Mouse (Mus musculus) heart, adult 2 months (tissue): ENCODE data around the gene Ears2. TPM values are rescaled to one million over a fixed set of nuclear protein-coding genes. Genes with fewer than 3 reads are reported as not detected.

ENCODE experiments used
- DNase-seq, 2 experiments: peaks; one replicate each; pipeline ENCODE4 v3.0.0; 2021
- H3K27ac ChIP-seq: fragments of 200-600 bp; 2 replicates; pipeline ENCODE4 v1.8.1; 2022
- H3K27me3 ChIP-seq: fragments of 200-500 bp; 2 replicates; pipeline ENCODE4 v1.6.1; 2012; ENCODE audit warnings: mild to moderate bottlenecking, low read length, inconsistent platforms, mixed read lengths; ENCODE audit not compliant: control insufficient read depth, insufficient read depth
- H3K36me3 ChIP-seq: fragments of 200-500 bp; 2 replicates; pipeline ENCODE4 v1.6.1; 2012; ENCODE audit warnings: low read length, inconsistent platforms; ENCODE audit not compliant: control insufficient read depth, insufficient read depth
- H3K4me1 ChIP-seq: fragments of 200-500 bp; 2 replicates; pipeline ENCODE4 v1.6.1; 2011; ENCODE audit warnings: low read length; ENCODE audit not compliant: control insufficient read depth, insufficient read depth
- H3K4me3 ChIP-seq: fragments of 200-600 bp; 2 replicates; pipeline ENCODE4 v1.8.1; 2022
- H3K79me2 ChIP-seq: fragments of 200-500 bp; replicated peaks from 2 replicates; pipeline ENCODE4 v1.6.1; 2012; ENCODE audit warnings: mild to moderate bottlenecking, inconsistent platforms, low read length, moderate library complexity, mixed read lengths; ENCODE audit not compliant: control insufficient read depth, insufficient read depth
- H3K9ac ChIP-seq: fragments of 200-500 bp; 2 replicates; pipeline ENCODE4 v1.6.1; 2012; ENCODE audit warnings: low read depth, mild to moderate bottlenecking, control low read depth, inconsistent platforms, low read length, mixed read lengths
- CTCF ChIP-seq: fragments of 200-600 bp; IDR thresholded peaks from 2 replicates; pipeline ENCODE4 v1.8.1; 2022; ENCODE audit warnings: antibody characterized with exemption, mild to moderate bottlenecking, moderate library complexity
- EP300 ChIP-seq: fragments of 200-500 bp; IDR thresholded peaks from 2 replicates; pipeline ENCODE4 v1.6.1; 2011; ENCODE audit warnings: low read depth, low read length, control low read depth; ENCODE audit not compliant: insufficient read depth
- POLR2A ChIP-seq: fragments of 200-500 bp; IDR thresholded peaks from 2 replicates; pipeline ENCODE4 v1.6.1; 2011; ENCODE audit warnings: mild to moderate bottlenecking, low read depth, low read length, control low read depth; ENCODE audit not compliant: insufficient read depth
- WGBS: fragments of 180-500 bp; shearing (Covaris S2); methylation state at CpG from one replicate; pipeline ENCODE4 v1.1.7; 2018; 5-methylcytosine and 5-hydroxymethylcytosine counted together
- intact Hi-C: fragments of 180-260 bp; cut with DNase I; formaldehyde crosslinking; loops from one replicate; pipeline ENCODE4 v1.15.1; 2025
- polyA plus RNA-seq: library from polyadenylated mRNA; depleted of rRNA; stranded (reverse); fragments of >200 nt; gene quantifications from 2 replicates; pipeline ENCODE4 v1.2.3, GENCODE M21; 2012
- total RNA-seq, 2 experiments: library from RNA; stranded (reverse); gene quantifications; 2 replicates each; pipeline ENCODE4 v1.2.3; 2021

Gene Ears2
- total and polyA plus RNA-seq, 3 experiments = 10.6 to 12.9 (median 11.8) TPM

GRCm38 (mm10) chr7:122067517-122068381 is 686 bp upstream of the Ears2 start:
- no peak for DNase-seq
- Histone ChIP-seq H3K27ac (peak overlapping the region; percentile 98), H3K4me3 (peak overlapping the region; percentile 73), H3K79me2 (peaks cover 8% of the 10 kb centered on the region), H3K36me3 (peaks cover 36% of the 10 kb centered on the region), H3K27me3 (no peaks in the 10 kb centered on the region), H3K4me1 (peaks cover 8% of the 10 kb centered on the region), H3K9ac (peak overlapping the region; percentile 97)
- intact Hi-C loops = loop anchor here (2.0 to 5.0 kb wide), 4 partner anchors 23 to 85 kb away; partner anchors contain the start of genes Cog7, Dctn5, Ndufab1 and Palb2
- TF ChIP-seq CTCF (peak; percentile 38), POLR2A (no peak), EP300 (0 out of 2 replicates have a peak, but pooled peaks have one; percentile 7)
- 1% methylated on average over 58 of the region's 58 CpGs for WGBS

DNA sequence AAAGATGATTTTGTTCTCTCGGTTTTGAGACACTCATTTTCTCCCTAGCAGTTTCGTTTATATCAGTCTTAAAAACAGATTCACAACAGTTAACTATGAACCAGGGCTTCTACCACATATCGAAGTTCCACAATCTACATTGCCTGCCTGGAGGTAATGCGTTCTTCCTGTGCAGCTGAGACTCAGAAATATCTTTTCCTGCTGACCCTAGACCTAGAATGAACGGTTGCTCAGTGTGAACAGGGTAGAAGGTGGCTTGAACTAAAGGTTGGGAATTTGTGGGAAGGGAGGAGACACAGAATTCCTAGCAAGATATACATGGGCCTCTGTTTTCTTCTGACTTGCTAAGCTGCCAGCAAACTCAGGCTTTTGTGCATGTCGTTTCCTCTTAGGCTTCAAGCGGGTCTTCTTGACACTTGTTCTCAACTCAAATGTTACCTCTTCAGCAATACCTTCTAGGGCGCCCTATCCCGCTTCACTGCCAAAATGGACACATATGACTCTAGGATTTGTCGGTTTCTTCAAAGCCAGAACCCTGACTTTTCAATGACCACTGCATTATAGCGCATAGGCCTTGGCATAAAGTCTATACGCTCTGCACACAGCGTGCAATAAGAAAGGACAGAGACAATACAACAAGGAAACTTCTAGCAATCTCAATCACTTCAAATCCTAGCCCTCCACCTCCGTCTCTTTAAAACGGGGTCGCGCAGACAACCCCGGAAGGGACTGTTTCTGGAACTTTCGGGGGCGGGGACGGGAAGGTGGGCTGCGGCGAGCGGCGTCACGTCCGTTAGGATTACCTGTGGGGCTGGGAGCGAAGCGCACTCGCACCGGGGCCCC is 740 bp downstream of the Ears2 start:
- H3K27ac ChIP-seq = peak overlapping the region; percentile 98
- peaks cover 8% of the 10 kb centered on the region for H3K4me1 ChIP-seq
- peak overlapping the region; percentile 73 for H3K4me3 ChIP-seq
- H3K9ac ChIP-seq = peak overlapping the region; percentile 61
- H3K36me3 ChIP-seq = peaks cover 29% of the 10 kb centered on the region
- TF ChIP-seq CTCF (no peak), EP300 (0 out of 2 replicates have a peak, but pooled peaks have one; percentile 10), POLR2A (peak; percentile 51; the same call in 1 of the 2 replicates)
- H3K79me2 ChIP-seq = peaks cover 6% of the 10 kb centered on the region
- DNase-seq = no peak
- intact Hi-C loops = loop anchor here (2.0 to 5.0 kb wide), 3 partner anchors 22 to 84 kb away; partner anchors contain the start of genes Cog7, Dctn5 and Palb2
- WGBS = 9% methylated on average over 31 of the region's 31 CpGs
- H3K27me3 ChIP-seq = no peaks in the 10 kb centered on the region

DNA sequence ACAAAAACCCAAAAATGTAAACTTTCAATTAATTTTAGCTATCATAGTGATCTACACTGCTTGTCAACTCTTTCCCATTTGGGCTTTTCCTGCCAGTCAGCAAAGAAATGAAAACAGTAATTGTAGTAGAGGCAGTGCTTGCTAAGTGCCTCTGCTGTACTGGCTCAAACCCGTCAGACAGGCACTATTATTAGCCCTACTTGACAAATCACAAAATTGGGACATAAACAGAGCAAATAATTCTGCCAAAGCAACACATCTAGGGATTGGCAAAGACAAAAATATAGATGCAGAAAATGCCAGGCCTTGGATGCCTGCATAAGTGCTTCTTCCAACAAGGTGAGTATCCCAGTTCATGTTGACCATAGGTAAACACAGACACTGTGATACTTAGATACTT is 1.4 kb downstream of the Ears2 start:
- Histone ChIP-seq H3K9ac (0 out of 2 replicates have a peak overlapping the region, but pooled peaks have one; percentile 15), H3K4me1 (peaks cover 8% of the 10 kb centered on the region), H3K27me3 (no peaks in the 10 kb centered on the region), H3K27ac (peak overlapping the region; percentile 98), H3K4me3 (no peak overlapping the region), H3K36me3 (peaks cover 27% of the 10 kb centered on the region), H3K79me2 (peaks cover 6% of the 10 kb centered on the region)
- DNase-seq = no peak
- TF ChIP-seq EP300 (no peak), CTCF (no peak), POLR2A (no peak)
- intact Hi-C loops = loop anchor here (2.0 to 5.0 kb wide), 3 partner anchors 21 to 83 kb away; partner anchors contain the start of genes Cog7, Dctn5 and Palb2
- 55% methylated on average over 1 of the region's 1 CpGs for WGBS

DNA sequence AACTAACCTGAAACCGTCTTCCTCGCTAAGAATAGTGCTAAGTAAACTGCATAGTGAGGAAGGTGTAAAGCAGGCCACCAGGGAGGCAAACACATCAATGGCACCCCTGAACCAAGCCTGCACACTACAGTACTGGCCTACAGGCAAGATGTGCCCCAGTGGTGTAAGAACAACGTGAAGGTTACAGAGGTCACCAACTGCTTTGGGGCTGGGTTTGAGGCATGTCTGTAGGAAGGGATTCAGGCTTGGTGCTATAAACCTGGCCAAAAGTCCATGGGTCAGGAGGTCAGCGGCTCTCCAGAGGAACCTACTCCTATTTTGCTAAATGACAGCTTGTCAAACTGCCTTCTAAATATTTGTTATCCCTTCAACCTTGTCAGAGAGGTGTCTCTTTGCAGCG is 10.4 kb downstream of the Ears2 start:
- WGBS = 77% methylated on average over 5 of the region's 5 CpGs
- no peak overlapping the region for H3K27ac ChIP-seq
- no peaks in the 10 kb centered on the region for H3K27me3 ChIP-seq
- H3K4me1 ChIP-seq = no peaks in the 10 kb centered on the region; the same call in 1 of the 2 replicates
- intact Hi-C loops = no loop called here
- H3K79me2 ChIP-seq = no peaks in the 10 kb centered on the region
- H3K4me3 ChIP-seq = no peak overlapping the region
- H3K36me3 ChIP-seq = peaks cover 7% of the 10 kb centered on the region
- no peak for DNase-seq
- TF ChIP-seq POLR2A (no peak), EP300 (no peak), CTCF (no peak)
- no peak overlapping the region for H3K9ac ChIP-seq

DNA sequence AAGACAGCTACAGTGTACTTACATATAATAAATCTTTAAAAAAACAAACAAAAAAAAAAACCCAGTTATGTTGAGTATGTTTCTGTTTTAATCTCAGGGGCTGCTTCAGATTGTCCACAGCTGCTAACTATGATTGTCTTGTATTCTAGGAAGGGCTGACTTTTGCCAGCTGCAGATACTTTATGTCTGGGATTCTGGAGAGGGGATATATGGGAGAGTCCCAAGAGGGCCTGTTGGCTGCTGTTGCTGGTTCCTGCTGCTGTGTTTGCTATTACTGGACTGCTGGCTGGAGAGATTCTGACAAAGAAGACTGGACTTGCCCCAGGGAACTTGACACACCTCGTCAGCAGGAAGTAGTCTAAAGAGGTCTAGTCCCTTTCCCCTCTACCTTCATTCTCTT is 16.2 kb downstream of the Ears2 start:
- Histone ChIP-seq H3K9ac (no peak overlapping the region), H3K36me3 (peaks cover 9% of the 10 kb centered on the region), H3K4me3 (no peak overlapping the region), H3K79me2 (no peaks in the 10 kb centered on the region), H3K27ac (no peak overlapping the region), H3K4me1 (peaks cover 3% of the 10 kb centered on the region), H3K27me3 (no peaks in the 10 kb centered on the region)
- TF ChIP-seq CTCF = no peak
- no peak for TF ChIP-seq EP300
- no peak for TF ChIP-seq POLR2A
- intact Hi-C loops = no loop called here
- no peak for DNase-seq
- 11% methylated on average over 1 of the region's 1 CpGs for WGBS
